Mouse (Mus musculus): ENCODE results near the gene Eif2ak3.

Gene Eif2ak3

GRCm38 (mm10) chr6:70899594-70900003 lies 55.3 kb downstream of the Eif2ak3 start:
- peak; percentile 47 for DNase-seq (ENCODE audit: low read depth, low spot score)

DNA sequence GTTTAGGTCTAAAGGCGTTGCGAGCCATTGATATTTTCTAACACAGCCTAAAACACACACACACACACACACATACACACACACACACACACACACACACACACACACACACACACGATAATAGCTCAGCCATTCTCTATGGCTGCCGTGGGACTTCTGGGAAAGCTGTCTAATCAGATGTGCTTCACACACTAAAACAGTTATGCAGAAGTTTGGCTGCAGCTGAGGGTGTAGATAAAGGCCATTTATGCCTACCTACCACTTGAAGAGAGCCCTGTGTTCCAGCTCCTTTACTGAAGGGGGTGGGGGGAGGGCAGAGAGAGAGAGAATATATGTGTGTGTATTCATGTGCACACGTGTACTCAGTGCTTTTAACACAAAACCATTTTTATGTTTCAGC lies 59.4 kb downstream of the Eif2ak3 start:
- DNase-seq (ENCODE audit: low read depth, low spot score): no peak

GRCm38 (mm10) chr6:70909572-70909971 lies 65.3 kb downstream of the Eif2ak3 start:
- DNase-seq (ENCODE audit: low read depth, low spot score): no peak

DNA sequence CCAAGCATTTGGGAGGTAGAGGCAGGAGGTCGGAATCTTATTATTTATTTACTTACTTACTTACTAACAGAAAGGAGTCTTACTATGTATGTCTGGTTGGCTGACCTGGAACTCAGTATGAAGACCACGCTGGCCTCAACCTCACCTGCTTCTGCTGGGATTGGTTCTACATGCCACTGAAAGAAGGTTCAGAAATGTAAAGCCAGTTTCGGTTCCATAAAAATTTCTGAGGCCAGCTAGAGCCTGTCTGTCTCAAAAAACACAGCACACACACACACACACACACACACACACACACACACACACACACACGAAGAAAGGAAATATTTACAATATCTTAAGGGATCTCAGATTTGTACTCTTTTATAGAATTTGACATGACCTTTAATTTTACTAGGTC lies 66.0 kb downstream of the Eif2ak3 start:
- DNase-seq (ENCODE audit: low read depth, low spot score): no peak

DNA sequence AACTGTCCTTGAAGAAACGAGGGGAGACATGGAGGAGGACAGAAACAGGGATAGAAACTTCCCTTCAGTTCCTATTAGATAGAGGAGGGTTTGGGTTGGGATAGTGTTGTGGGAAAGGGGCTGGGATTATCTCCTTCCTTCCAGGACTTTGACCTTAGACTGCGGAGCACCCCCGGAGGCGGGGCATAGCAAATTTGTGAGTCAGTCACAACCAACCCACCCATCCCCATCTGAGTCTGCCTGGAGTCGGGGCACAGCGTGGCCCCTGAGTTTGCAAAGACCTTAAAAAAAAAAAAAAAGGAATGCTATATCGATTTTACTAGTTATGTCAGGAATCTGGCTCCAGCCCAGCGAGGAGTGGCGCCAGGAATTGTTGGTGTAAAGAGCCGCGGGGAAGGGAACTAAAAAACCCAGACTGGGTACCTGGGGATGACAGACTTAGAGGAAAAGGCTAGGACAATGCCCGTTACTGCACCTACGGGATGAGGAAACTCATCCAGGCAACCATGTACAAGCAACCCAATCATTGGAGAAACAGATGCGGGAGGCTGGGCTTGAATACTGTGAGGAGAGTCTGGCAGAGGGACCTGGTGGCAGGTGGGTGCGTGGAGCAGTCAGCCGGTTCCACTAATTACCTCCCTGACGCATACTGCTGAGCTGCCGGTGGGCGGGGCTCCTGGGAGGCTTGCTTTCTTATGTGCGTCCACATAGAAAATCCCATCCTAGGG lies 67.5 kb downstream of the Eif2ak3 start:
- DNase-seq (ENCODE audit: low read depth, low spot score): peak; percentile 44

DNA sequence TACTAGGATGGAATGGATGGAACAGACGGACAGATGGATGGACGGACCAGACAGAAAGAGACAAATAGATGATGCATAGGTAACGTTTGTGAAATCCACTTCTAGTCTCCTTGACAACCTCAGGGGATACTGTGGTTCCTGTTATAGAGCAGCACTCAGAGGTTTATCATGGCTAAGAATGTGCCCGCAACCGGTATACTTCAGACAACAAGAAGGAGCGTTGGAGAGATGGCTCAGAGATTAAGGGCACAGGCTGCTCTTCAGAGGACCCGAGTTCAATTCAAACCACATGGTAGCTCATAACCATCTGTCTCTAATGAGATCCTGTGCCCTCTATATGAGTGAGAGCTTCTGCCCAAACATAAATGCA lies 68.1 kb downstream of the Eif2ak3 start:
- DNase-seq (ENCODE audit: low read depth, low spot score): no peak

GRCm38 (mm10) chr6:70918827-70919226 lies 74.5 kb downstream of the Eif2ak3 start, which contains the start of gene Tex37:
Gene Tex37 (minus strand): TSS chr6:70918927.
- no peak for DNase-seq (ENCODE audit: low read depth, low spot score)

GRCm38 (mm10) chr6:70921274-70922074 lies 77.2 kb downstream of the Eif2ak3 start:
- peak; percentile 74 for DNase-seq (ENCODE audit: low read depth, low spot score)

DNA sequence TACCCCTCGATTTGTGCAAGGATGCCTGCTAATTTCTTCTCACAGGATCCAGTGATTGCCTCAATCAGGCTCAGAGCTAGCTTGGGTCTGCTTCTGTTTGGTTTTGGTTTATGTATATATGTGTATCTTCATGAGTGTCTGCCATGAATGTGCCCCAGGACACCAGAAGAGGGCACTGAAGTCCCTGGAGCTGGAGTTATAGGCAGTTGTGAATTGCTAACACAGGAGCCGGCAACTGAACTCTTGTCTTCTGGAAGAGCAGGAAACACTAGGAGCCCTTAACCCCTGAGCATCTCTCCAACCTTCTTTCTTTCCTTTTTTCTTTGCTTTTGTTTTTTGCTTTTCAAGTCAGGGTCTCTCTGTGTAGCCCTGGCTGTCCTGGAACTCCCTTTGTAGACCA lies 87.5 kb downstream of the Eif2ak3 start:
- DNase-seq (ENCODE audit: low read depth, low spot score): peak; percentile 60

GRCm38 (mm10) chr6:70953274-70953673 lies 109.0 kb downstream of the Eif2ak3 start:
- no peak for DNase-seq (ENCODE audit: low read depth, low spot score)

GRCm38 (mm10) chr6:70954040-70954439 lies 109.7 kb downstream of the Eif2ak3 start:
- peak; percentile 39 for DNase-seq (ENCODE audit: low read depth, low spot score)

Data from R1 (cell line).